Mouse (Mus musculus) gastrocnemius, postnatal 14 days (tissue): ENCODE measurements at regions not wholly inside any gene's neighbourhood (a gene's known extent, or its start where the extent isn't known, plus 50 kb on each side); places are given as distances from the start of the nearest gene placed in this dataset.

Experiments used
- DNase-seq: peaks from one replicate; pipeline ENCODE4 v3.0.0; 2021; ENCODE audit warnings: mixed read lengths
- intact Hi-C: fragments of 180-260 bp; cut with DNase I; formaldehyde crosslinking; loops from one replicate; pipeline ENCODE4 v1.15.1; 2025; ENCODE audit warnings: low total_unique reads

- intact Hi-C loops = no loop called here
- no peak for DNase-seq
Measured at GRCm38 (mm10) chr12:68694275-68695267, 464.4 kb downstream of the Rps29 start.

- intact Hi-C loops = no loop called here
- DNase-seq = no peak
Measured at GRCm38 (mm10) chr12:68688262-68688661, 470.7 kb downstream of the Rps29 start.

DNA sequence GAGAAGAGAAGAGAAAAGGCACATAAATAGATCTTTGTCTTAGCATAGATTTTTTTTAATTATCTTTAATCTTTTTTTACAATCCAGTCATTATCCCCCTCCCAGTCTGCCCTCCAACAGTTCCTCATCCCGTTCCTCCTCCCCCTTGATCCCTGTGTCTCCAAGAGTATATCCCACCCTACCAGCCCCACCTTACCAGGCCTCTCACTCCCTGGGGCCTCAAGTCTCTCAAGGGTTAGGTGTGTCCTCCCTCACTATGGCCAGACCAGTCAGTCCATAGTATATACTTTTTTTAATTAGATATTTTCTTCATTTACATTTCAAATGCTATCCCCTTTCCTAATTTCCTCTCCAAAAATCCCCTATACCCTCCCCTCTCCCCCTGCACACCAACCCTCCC is 475.1 kb downstream of the Rps29 start:
- DNase-seq = no peak
- intact Hi-C loops = no loop called here

- no peak for DNase-seq
- intact Hi-C loops = no loop called here
Measured at GRCm38 (mm10) chr12:68683176-68683575, 475.8 kb downstream of the Rps29 start.

- DNase-seq = no peak
- intact Hi-C loops = no loop called here
Measured at GRCm38 (mm10) chr12:68680668-68681067, 478.3 kb downstream of the Rps29 start.

DNA sequence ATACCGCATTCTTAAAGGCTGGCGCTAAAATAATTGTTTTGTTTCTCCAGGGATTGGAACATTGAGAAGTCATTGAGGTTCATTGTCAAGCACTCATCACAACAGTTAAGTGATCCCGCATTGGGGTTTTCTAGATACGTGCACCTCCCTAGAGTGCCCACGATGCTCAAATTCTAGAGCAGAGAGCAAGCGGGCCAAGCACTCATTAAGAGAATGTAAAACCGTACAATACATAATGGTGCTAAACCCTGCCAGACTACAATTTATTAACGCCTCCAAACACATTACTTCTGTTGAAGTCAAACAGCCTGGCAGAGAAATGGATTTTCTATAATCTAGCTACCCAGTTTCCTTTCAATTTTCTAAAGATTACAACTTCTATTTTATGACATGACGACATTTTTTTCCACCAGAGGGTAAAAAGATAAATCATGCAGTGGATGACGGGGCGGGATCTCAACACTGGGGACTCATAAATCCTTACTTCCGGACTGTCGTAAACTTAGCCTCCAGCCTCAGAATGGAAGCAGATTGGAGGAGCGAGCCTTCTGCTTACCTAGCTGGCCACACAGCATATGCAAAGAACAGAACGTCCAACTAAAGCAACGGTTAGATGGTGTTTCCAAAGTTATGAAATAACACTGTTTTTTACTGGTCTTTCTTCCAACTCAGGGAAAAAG is 482.8 kb downstream of the Rps29 start:
- no peak for DNase-seq
- intact Hi-C loops = no loop called here

GRCm38 (mm10) chr12:68672011-68672410 is 487.0 kb downstream of the Rps29 start:
- intact Hi-C loops = no loop called here
- no peak for DNase-seq

- DNase-seq = no peak
- intact Hi-C loops = no loop called here
Measured at GRCm38 (mm10) chr12:68645901-68646585, 512.9 kb downstream of the Rps29 start.

GRCm38 (mm10) chr12:68643671-68644070 is 515.3 kb downstream of the Rps29 start:
- intact Hi-C loops = no loop called here
- DNase-seq = no peak

GRCm38 (mm10) chr12:68632441-68632840 is 526.5 kb downstream of the Rps29 start:
- no peak for DNase-seq
- intact Hi-C loops = no loop called here

DNA sequence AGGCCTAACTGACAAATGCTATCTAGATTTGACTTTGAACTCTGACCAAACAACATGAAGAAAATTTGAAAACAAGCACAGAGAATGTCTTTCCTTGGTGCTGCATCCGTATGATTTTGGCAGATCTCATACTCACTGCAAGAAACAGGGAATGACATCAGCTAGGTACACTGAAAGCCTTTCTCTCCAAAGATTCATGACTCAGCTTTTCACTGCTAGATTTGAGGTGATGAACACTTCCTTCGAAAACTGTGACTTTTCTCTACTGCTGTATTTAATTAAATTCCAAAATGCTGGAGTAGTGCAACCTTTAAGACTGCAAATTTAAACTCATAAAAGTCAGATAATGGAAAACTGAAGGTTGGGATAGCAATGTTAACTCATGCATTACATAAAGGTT is 540.6 kb downstream of the Rps29 start:
- intact Hi-C loops = no loop called here

GRCm38 (mm10) chr12:68605417-68606000 is 553.5 kb downstream of the Rps29 start:
- DNase-seq = no peak
- intact Hi-C loops = no loop called here

More for the DNA sequence above, 540.6 kb downstream of the Rps29 start:
- DNase-seq = no peak

GRCm38 (mm10) chr12:68604524-68605299 is 554.3 kb downstream of the Rps29 start:
- intact Hi-C loops = no loop called here
- no peak for DNase-seq

DNA sequence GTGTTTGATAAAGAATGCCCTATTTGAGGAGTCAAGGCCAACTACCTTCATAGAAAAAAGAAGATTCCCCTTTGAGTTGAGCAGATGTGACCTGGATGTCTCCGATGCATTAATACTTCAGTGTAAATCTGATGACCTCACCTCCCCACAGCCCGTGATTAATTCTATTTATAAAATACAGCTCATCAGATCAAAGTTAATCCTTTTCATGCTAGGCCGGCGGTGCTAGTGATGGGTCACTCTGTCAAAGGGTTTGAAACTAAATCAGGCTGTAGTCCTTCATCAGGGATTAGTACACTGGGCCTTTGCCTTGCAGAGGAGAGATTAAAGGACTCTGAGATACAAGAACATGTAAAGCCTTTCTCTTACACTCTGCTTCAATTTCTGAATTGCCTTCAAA is 556.3 kb downstream of the Rps29 start:
- no peak for DNase-seq
- intact Hi-C loops = no loop called here

DNA sequence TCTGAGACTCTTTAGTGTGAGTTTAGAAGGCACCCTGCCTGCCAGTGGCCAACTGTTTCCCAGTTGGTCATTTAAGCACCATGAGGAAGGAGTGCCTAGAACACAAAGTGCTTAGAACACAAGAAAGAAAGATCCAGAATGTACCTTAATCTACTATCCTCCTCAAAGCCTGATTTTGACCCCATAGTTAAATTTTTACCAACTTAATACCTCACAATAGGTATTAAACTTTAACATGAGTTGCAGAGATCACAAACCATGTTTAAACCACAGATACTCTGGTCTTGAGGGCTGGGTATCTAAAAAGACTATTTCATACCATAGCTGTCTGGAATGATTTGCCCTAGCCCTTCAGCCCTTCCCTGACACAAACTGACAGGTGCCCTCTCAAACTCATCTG is 557.6 kb downstream of the Rps29 start:
- DNase-seq = no peak
- intact Hi-C loops = no loop called here

- DNase-seq = no peak
- intact Hi-C loops = no loop called here
Measured at GRCm38 (mm10) chr12:68599681-68600596, 559.0 kb downstream of the Rps29 start.

DNA sequence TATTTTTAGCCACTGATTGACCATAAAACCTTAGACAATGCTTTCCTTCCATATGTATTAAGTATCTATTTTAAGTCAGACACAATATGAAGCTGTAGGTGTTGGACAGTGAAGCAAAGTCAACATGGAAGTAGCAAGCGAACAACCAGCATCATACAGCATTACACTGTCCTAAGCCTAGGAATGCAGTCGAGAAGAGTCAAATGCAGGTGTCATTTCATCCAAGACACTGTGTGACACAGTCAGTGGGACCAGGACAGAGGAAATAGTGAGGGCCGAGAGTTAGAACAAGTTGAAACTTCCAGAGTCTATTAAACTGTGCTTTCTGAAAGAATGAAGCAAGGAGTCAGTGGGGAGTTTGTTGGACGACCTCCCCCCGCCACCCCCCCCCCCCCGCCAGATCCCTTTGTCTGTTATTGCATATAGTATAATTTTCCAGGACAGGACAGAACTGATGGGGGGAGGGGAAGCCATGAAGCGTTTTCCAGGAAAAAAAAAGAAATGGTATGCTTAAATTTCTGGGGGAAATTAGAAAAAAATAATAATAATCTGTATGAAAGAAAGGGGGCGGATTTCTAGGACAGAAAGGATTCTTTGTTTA is 559.9 kb downstream of the Rps29 start:
- DNase-seq = no peak
- intact Hi-C loops = no loop called here

- DNase-seq = no peak
- intact Hi-C loops = no loop called here
Measured at GRCm38 (mm10) chr12:68585524-68585872, 573.5 kb downstream of the Rps29 start.
